Mouse (Mus musculus) urinary bladder, postnatal 14 days (tissue): Measurements from ENCODE around the gene Magea5.
"Not testable (repeated sequence)": the region's sequence is repeated elsewhere in the genome, so short reads cannot be mapped to it uniquely, and the experiment has no call there.

Source experiments
- DNase-seq: peaks from one replicate; pipeline ENCODE4 v3.0.0; 2021; ENCODE audit warnings: low spot score

The Magea5 gene

DNA sequence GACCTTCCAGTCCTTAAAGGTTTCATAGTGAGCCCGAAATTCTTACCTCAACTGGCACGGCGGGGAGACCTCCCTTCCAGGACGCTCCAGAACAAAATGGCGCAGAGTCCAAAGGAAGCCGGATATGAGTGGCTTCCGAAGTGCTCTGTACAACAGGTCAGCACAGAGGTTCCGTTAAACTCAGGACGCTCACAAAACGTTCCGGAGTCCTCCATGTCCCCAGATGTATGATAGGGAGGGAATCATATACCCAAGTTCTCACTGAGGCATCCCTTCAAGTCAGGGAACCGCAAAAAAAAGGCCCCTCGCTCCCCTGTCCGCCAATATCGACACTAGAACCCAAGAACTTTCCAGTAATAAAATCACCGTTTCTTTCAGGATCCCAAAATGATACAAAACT, at the start of gene Magea5:
TSS of gene Magea5 (minus strand) at position 101 of the 400 bp plus-strand sequence.
- DNase-seq, result not testable (repeated sequence)

DNA sequence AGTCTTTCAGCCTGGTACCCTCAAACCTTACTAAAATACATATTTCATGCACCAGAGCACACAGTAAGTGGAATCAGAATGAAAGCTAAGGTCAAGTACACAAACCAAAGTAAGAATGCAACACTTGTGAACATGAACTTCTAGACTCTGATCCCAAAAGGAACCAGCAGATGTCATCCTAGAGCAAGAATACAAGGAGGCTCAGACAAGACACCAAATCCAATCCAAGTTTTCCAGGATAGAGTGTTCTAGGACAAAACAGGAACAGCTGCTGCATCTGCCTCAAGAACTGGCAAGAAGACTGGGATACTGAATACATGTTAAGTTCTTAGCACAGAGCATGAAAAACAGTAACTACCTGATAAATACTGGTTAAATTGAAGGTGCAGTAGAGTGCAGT, 35.1 kb upstream of the Magea5 start:
- peak; percentile 2 for DNase-seq

DNA sequence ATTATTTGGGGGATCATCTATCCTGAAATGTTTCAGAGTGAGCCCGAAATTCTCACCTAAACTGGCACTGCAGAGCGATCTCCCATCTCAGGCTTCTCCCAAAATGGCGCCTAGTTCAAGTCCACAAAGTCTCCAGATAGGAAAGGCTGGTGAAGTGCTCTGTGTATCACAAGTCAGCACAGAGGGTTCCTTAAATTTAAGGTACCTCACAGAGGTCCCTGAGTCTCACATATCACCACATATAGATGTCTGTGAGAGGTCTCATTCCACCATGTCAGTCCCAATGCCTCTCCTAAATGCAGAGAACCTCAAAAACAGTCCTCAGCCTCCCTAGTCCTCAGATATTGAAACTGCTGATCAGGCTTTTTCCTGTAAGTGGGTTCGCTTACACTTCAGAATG, 30.6 kb upstream of the Magea5 start, which contains the start of gene Magea2:
TSS of gene Magea2 (minus strand) at position 101 of the 400 bp plus-strand sequence.
- DNase-seq, result not testable (repeated sequence)

DNA sequence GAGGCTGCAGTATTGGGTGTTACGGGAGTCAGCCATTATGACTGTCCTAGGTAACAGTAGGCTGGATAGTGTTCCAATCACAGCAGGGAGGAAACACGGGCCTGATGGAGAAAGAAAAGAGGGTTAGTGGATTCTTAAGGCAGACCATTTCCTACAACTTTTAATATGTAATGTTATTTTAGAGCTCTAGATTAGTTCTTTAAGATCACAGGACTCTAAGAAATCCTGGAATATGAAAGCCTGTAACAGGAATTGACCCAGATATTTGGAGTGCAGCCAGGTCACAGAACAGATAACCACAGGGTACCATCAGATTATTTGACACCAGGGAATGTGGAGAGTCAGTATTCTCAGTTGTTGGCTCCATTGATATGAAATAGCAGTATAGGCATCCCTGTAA, 26.7 kb upstream of the Magea5 start, which contains the start of gene Magea1:
TSS of gene Magea1 (minus strand) at position 101 of the 400 bp plus-strand sequence.
- DNase-seq, result not testable (repeated sequence)
